Mouse (Mus musculus): ENCODE measurements around the gene Ptprg. TPM values are rescaled to one million over a fixed set of nuclear protein-coding genes. Genes with fewer than 3 reads are reported as not detected.

Ptprg gene
- polyA plus RNA-seq, 1 experiment from 2014 or later = 42.3 TPM

GRCm38 (mm10) chr14:11691531-11691930 is 138.2 kb downstream of the Ptprg start:
- Histone ChIP-seq H3K4me2 (ENCODE audit: low read depth, low read length) (no peak overlapping the region), H3K36me3 (ENCODE audit: control insufficient read depth, insufficient read depth, low read length) (no peaks in the 10 kb centered on the region)

GRCm38 (mm10) chr14:11698880-11699279 is 145.5 kb downstream of the Ptprg start:
- Histone ChIP-seq H3K36me3 (ENCODE audit: control insufficient read depth, insufficient read depth, low read length) (no peaks in the 10 kb centered on the region), H3K27me3 (ENCODE audit: control insufficient read depth, insufficient read depth, low read length) (no peaks in the 10 kb centered on the region), H3K4me2 (ENCODE audit: low read depth, low read length) (no peak overlapping the region), H3K9ac (replicated peaks; ENCODE audit: low read depth, low read length) (no peak overlapping the region), H3K4me1 (ENCODE audit: control insufficient read depth, insufficient read depth, low read length) (no peaks in the 10 kb centered on the region), H3K9me3 (ENCODE audit: control insufficient read depth, low read length) (no peaks in the 10 kb centered on the region), H3K4me3 (ENCODE audit: low read depth, low read length) (no peak overlapping the region), H3K27ac (ENCODE audit: low read depth, low read length) (no peak overlapping the region)
- ATAC-seq (ENCODE audit: low read depth) = no peak
- WGBS = 75% methylated on average over 4 of the region's 4 CpGs

More at GRCm38 (mm10) chr14:11691531-11691930, 138.2 kb downstream of the Ptprg start:
- 82% methylated on average over 3 of the region's 3 CpGs for WGBS
- Histone ChIP-seq H3K4me1 (ENCODE audit: control insufficient read depth, insufficient read depth, low read length) (no peaks in the 10 kb centered on the region), H3K9ac (replicated peaks; ENCODE audit: low read depth, low read length) (no peak overlapping the region), H3K27ac (ENCODE audit: low read depth, low read length) (no peak overlapping the region), H3K4me3 (ENCODE audit: low read depth, low read length) (no peak overlapping the region), H3K27me3 (ENCODE audit: control insufficient read depth, insufficient read depth, low read length) (no peaks in the 10 kb centered on the region), H3K9me3 (ENCODE audit: control insufficient read depth, low read length) (no peaks in the 10 kb centered on the region)
- no peak for ATAC-seq (ENCODE audit: low read depth)

- ATAC-seq (ENCODE audit: low read depth) = no peak
- no peak overlapping the region for H3K9ac ChIP-seq (replicated peaks; ENCODE audit: low read depth, low read length)
- H3K4me1 ChIP-seq (ENCODE audit: control insufficient read depth, insufficient read depth, low read length) = no peaks in the 10 kb centered on the region
- no peak overlapping the region for H3K4me3 ChIP-seq (ENCODE audit: low read depth, low read length)
- no peaks in the 10 kb centered on the region for H3K27me3 ChIP-seq (ENCODE audit: control insufficient read depth, insufficient read depth, low read length)
- WGBS = 94% methylated on average over 2 of the region's 2 CpGs
- H3K9me3 ChIP-seq (ENCODE audit: control insufficient read depth, low read length) = no peaks in the 10 kb centered on the region
- no peaks in the 10 kb centered on the region for H3K36me3 ChIP-seq (ENCODE audit: control insufficient read depth, insufficient read depth, low read length)
- no peak overlapping the region for H3K27ac ChIP-seq (ENCODE audit: low read depth, low read length)
- no peak overlapping the region for H3K4me2 ChIP-seq (ENCODE audit: low read depth, low read length)
Observed at GRCm38 (mm10) chr14:11699654-11700053, 146.3 kb downstream of the Ptprg start.

GRCm38 (mm10) chr14:11701516-11702249 is 148.4 kb downstream of the Ptprg start:
- Histone ChIP-seq H3K4me2 (ENCODE audit: low read depth, low read length) (no peak overlapping the region), H3K4me1 (ENCODE audit: control insufficient read depth, insufficient read depth, low read length) (0 out of 2 replicates have a peak, but pooled peaks cover 3% of the 10 kb centered on the region), H3K27ac (ENCODE audit: low read depth, low read length) (no peak overlapping the region), H3K27me3 (ENCODE audit: control insufficient read depth, insufficient read depth, low read length) (no peaks in the 10 kb centered on the region), H3K36me3 (ENCODE audit: control insufficient read depth, insufficient read depth, low read length) (no peaks in the 10 kb centered on the region), H3K4me3 (ENCODE audit: low read depth, low read length) (no peak overlapping the region), H3K9me3 (ENCODE audit: control insufficient read depth, low read length) (no peaks in the 10 kb centered on the region), H3K9ac (replicated peaks; ENCODE audit: low read depth, low read length) (no peak overlapping the region)
- WGBS = 89% methylated on average over 9 of the region's 9 CpGs
- no peak for ATAC-seq (ENCODE audit: low read depth)

GRCm38 (mm10) chr14:11702770-11703477 is 149.6 kb downstream of the Ptprg start:
- Histone ChIP-seq H3K4me3 (ENCODE audit: low read depth, low read length) (no peak overlapping the region), H3K27ac (ENCODE audit: low read depth, low read length) (no peak overlapping the region), H3K36me3 (ENCODE audit: control insufficient read depth, insufficient read depth, low read length) (no peaks in the 10 kb centered on the region), H3K9ac (replicated peaks; ENCODE audit: low read depth, low read length) (no peak overlapping the region), H3K27me3 (ENCODE audit: control insufficient read depth, insufficient read depth, low read length) (no peaks in the 10 kb centered on the region), H3K4me1 (ENCODE audit: control insufficient read depth, insufficient read depth, low read length) (0 out of 2 replicates have a peak, but pooled peaks cover 3% of the 10 kb centered on the region), H3K4me2 (ENCODE audit: low read depth, low read length) (no peak overlapping the region), H3K9me3 (ENCODE audit: control insufficient read depth, low read length) (no peaks in the 10 kb centered on the region)
- 72% methylated on average over 11 of the region's 11 CpGs for WGBS
- no peak for ATAC-seq (ENCODE audit: low read depth)

GRCm38 (mm10) chr14:11704871-11705270 is 151.5 kb downstream of the Ptprg start:
- Histone ChIP-seq H3K4me3 (ENCODE audit: low read depth, low read length) (no peak overlapping the region), H3K36me3 (ENCODE audit: control insufficient read depth, insufficient read depth, low read length) (no peaks in the 10 kb centered on the region), H3K4me1 (ENCODE audit: control insufficient read depth, insufficient read depth, low read length) (0 out of 2 replicates have a peak, but pooled peaks cover 3% of the 10 kb centered on the region), H3K9me3 (ENCODE audit: control insufficient read depth, low read length) (no peaks in the 10 kb centered on the region), H3K9ac (replicated peaks; ENCODE audit: low read depth, low read length) (no peak overlapping the region), H3K4me2 (ENCODE audit: low read depth, low read length) (no peak overlapping the region), H3K27me3 (ENCODE audit: control insufficient read depth, insufficient read depth, low read length) (no peaks in the 10 kb centered on the region), H3K27ac (ENCODE audit: low read depth, low read length) (no peak overlapping the region)
- WGBS = 24% methylated on average over 2 of the region's 2 CpGs
- no peak for ATAC-seq (ENCODE audit: low read depth)

GRCm38 (mm10) chr14:11709352-11709751 is 156.0 kb downstream of the Ptprg start:
- Histone ChIP-seq H3K27me3 (ENCODE audit: control insufficient read depth, insufficient read depth, low read length) (no peaks in the 10 kb centered on the region), H3K9me3 (ENCODE audit: control insufficient read depth, low read length) (no peaks in the 10 kb centered on the region), H3K4me1 (ENCODE audit: control insufficient read depth, insufficient read depth, low read length) (0 out of 2 replicates have a peak, but pooled peaks cover 3% of the 10 kb centered on the region), H3K36me3 (ENCODE audit: control insufficient read depth, insufficient read depth, low read length) (no peaks in the 10 kb centered on the region), H3K4me3 (ENCODE audit: low read depth, low read length) (no peak overlapping the region), H3K4me2 (ENCODE audit: low read depth, low read length) (no peak overlapping the region), H3K27ac (ENCODE audit: low read depth, low read length) (peak overlapping the region; percentile 39; the same call in 1 of the 2 replicates), H3K9ac (replicated peaks; ENCODE audit: low read depth, low read length) (no peak overlapping the region)
- no peak for ATAC-seq (ENCODE audit: low read depth)
- WGBS = 47% methylated on average over 2 of the region's 2 CpGs

GRCm38 (mm10) chr14:11709798-11710197 is 156.5 kb downstream of the Ptprg start:
- H3K27ac ChIP-seq (ENCODE audit: low read depth, low read length) = no peak overlapping the region
- peak; percentile 62; the same call in 1 of the 2 replicates for ATAC-seq (ENCODE audit: low read depth)

More at GRCm38 (mm10) chr14:11709798-11710197, 156.5 kb downstream of the Ptprg start:
- no peak overlapping the region for H3K9ac ChIP-seq (replicated peaks; ENCODE audit: low read depth, low read length)
- no peak overlapping the region for H3K4me3 ChIP-seq (ENCODE audit: low read depth, low read length)
- no peaks in the 10 kb centered on the region for H3K36me3 ChIP-seq (ENCODE audit: control insufficient read depth, insufficient read depth, low read length)
- no peaks in the 10 kb centered on the region for H3K27me3 ChIP-seq (ENCODE audit: control insufficient read depth, insufficient read depth, low read length)
- 27% methylated on average over 8 of the region's 8 CpGs for WGBS
- H3K4me2 ChIP-seq (ENCODE audit: low read depth, low read length) = no peak overlapping the region
- no peaks in the 10 kb centered on the region for H3K9me3 ChIP-seq (ENCODE audit: control insufficient read depth, low read length)
- H3K4me1 ChIP-seq (ENCODE audit: control insufficient read depth, insufficient read depth, low read length) = 0 out of 2 replicates have a peak, but pooled peaks cover 2% of the 10 kb centered on the region

All from neural tube, embryonic 14.5 days (tissue).